Mouse (Mus musculus) brain, embryonic 14.5 days (tissue): ENCODE measurements at regions not wholly inside any gene's neighbourhood (a gene's known extent, or its start where the extent isn't known, plus 50 kb on each side); places are given as distances from the start of the nearest gene placed in this dataset.

Source experiments
- DNase-seq: peaks from one replicate; pipeline ENCODE4 v3.0.0-alpha.2; 2011; ENCODE audit warnings: low read depth
- CTCF ChIP-seq: fragments of 200-500 bp; IDR thresholded peaks from 2 replicates; pipeline ENCODE4 v1.5.1; 2012; ENCODE audit warnings: inconsistent platforms, mild to moderate bottlenecking, moderate library complexity, borderline replicate concordance; ENCODE audit not compliant: insufficient read depth, insufficient read length; ENCODE audit errors: extremely low read depth
- POLR2A ChIP-seq: fragments of 200-500 bp; IDR thresholded peaks from 2 replicates; pipeline ENCODE4 v1.6.1; 2012; ENCODE audit warnings: mild to moderate bottlenecking, inconsistent platforms, borderline replicate concordance; ENCODE audit not compliant: poor library complexity, insufficient read depth, insufficient read length, severe bottlenecking; ENCODE audit errors: extremely low read depth

- DNase-seq = peak; percentile 74
- TF ChIP-seq CTCF (no peak), POLR2A (no peak)
Measured at GRCm38 (mm10) chr9:80688481-80689086, 223.3 kb upstream of the Impg1 start.

- DNase-seq = peak; percentile 5
- TF ChIP-seq POLR2A = no peak
Measured at GRCm38 (mm10) chr9:80683030-80683692, 217.9 kb upstream of the Impg1 start.

GRCm38 (mm10) chr9:80681709-80682108, 216.4 kb upstream of the Impg1 start:
- TF ChIP-seq POLR2A = no peak
- TF ChIP-seq CTCF = no peak
- DNase-seq = no peak

- TF ChIP-seq CTCF = no peak
- no peak for TF ChIP-seq POLR2A
Measured at GRCm38 (mm10) chr9:80671483-80671882, 206.2 kb upstream of the Impg1 start.

GRCm38 (mm10) chr9:80668575-80669248, 203.4 kb upstream of the Impg1 start:
- TF ChIP-seq CTCF (no peak), POLR2A (no peak)
- peak; percentile 37 for DNase-seq

More at GRCm38 (mm10) chr9:80671483-80671882, 206.2 kb upstream of the Impg1 start:
- DNase-seq = no peak

- no peak for DNase-seq
- TF ChIP-seq CTCF (no peak), POLR2A (no peak)
Measured at GRCm38 (mm10) chr9:80658755-80659154, 193.5 kb upstream of the Impg1 start.

GRCm38 (mm10) chr9:80615114-80615513, 149.8 kb upstream of the Impg1 start:
- TF ChIP-seq POLR2A (no peak), CTCF (no peak)
- DNase-seq = peak; percentile 10

GRCm38 (mm10) chr9:80600019-80600418, 134.7 kb upstream of the Impg1 start:
- TF ChIP-seq POLR2A (no peak), CTCF (no peak)
- DNase-seq = peak; percentile 35

GRCm38 (mm10) chr9:80565388-80566024, 100.2 kb upstream of the Impg1 start:
- TF ChIP-seq CTCF = no peak
- no peak for TF ChIP-seq POLR2A

GRCm38 (mm10) chr9:80563655-80564054, 98.4 kb upstream of the Impg1 start:
- peak; percentile 9 for DNase-seq
- no peak for TF ChIP-seq POLR2A
- TF ChIP-seq CTCF = no peak

More at GRCm38 (mm10) chr9:80565388-80566024, 100.2 kb upstream of the Impg1 start:
- no peak for DNase-seq

- TF ChIP-seq POLR2A = no peak
- no peak for TF ChIP-seq CTCF
- peak; percentile 33 for DNase-seq
Measured at GRCm38 (mm10) chr9:80555531-80556067, 90.3 kb upstream of the Impg1 start.
